Mouse (Mus musculus) cerebellum, postnatal 36 days (tissue): ENCODE data around the gene Ldlrad3.
A peak's percentile ranks its signal among the peaks of the same experiment; 100 is the strongest.

Experiments
- DNase-seq, 2 experiments: peaks; one replicate each; pipeline ENCODE4 v3.0.0; 2021 to 2022; ENCODE audit warnings: mixed read lengths in 2 of 2

Gene Ldlrad3

GRCm38 (mm10) chr2:102142654-102143271, 43.4 kb downstream of the Ldlrad3 start:
- DNase-seq, result no peak

DNA sequence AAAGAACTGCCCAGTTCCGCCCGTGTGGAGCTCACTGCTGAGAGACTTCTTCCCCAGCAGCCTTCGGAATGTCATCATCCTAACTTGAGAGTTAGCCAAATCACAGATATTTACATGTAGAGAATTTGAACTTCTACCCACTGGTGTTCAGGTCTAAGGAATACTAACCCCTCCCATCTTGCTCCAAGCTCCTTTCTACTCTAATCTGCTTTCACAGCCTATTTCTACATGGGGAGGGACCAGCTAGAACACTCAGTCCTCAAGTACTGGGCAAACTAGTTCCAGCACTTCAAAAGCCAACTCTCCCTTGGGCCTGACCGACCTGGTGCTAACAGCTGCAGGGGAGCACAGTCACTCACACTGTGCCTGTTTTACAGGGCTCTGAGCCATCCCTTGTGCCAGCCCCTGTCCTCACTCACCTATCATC, 44.0 kb downstream of the Ldlrad3 start:
- no peak for DNase-seq

- no peak for DNase-seq
These were observed 45.0 kb downstream of the Ldlrad3 start for GRCm38 (mm10) chr2:102141199-102141598.

DNA sequence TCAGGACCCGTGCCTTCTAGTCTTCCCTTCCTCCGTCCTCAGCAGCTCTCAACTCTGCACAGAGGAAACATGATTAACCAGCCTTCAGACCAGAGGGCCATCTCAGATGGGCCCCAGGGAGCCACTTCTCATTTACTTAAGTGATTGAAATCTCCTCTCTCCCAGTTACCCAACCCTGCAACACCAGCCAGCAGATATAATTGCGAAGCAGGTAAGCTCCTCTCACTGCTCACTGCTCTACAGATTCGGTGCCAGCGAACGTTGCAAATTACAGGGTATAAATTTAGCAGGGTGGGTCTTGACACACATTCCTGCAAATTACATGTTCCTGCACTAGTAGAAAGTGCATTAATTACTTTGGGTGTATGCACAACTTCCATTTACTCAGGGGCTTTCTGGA, 48.3 kb downstream of the Ldlrad3 start:
- DNase-seq, result no peak

DNA sequence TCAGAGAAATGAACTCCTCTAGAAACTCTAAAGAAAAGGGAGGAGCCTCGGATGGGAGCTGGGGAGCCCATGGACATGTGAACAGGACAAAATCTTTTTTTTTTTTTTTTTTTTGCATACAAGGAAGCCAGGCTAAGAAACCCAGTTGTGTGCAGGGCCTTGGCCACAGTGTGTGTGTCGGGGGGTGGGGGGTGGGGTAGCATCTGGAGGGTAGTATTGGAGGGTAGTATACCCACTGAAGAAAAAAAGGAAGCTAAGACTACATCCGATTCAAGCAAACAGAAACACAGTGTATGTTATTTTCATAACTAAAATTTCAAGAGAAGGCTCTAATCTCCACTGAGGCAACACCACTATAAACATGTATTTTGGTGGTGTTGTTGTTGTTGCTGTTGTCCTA, 50.0 kb downstream of the Ldlrad3 start:
- no peak for DNase-seq

GRCm38 (mm10) chr2:102134510-102135262, 51.5 kb downstream of the Ldlrad3 start:
- peak; percentile 87 to 91 for DNase-seq

- DNase-seq, result no peak
These were observed 53.1 kb downstream of the Ldlrad3 start for GRCm38 (mm10) chr2:102132945-102133558.

- peak; percentile 59 to 63 for DNase-seq
These were observed 55.9 kb downstream of the Ldlrad3 start for GRCm38 (mm10) chr2:102130198-102130845.

GRCm38 (mm10) chr2:102129235-102129634, 57.0 kb downstream of the Ldlrad3 start:
- DNase-seq, result no peak

GRCm38 (mm10) chr2:102128500-102129030, 57.6 kb downstream of the Ldlrad3 start:
- DNase-seq, result no peak

DNA sequence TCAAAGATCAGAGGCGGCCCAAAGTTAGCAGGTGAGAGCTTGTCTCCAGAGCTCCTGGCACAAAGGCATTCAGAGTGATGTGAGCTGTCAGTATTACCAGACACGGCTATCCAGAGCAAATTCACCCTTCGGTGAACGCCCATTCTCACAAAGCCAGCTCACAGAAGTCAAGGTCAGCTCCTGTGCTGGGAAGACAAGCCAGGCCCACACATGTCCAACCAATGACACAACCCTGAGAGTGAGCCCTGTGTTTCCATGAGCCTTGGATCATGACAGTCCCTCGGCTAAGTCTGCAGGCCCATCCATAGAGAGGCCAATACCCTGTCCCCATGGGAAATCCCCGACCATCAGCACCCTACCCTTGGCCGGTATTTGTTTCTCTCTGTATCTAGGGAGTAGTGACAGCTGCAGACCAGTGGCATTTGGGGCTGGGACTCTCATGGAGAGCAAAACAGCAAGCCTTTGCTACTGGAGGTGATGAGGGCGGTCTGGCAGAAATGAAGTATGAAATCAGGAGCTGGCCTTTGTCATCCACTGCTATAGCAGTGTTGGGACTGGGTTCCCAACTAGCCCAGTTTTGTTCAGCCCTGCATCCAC, 58.3 kb downstream of the Ldlrad3 start:
- no peak for DNase-seq

DNA sequence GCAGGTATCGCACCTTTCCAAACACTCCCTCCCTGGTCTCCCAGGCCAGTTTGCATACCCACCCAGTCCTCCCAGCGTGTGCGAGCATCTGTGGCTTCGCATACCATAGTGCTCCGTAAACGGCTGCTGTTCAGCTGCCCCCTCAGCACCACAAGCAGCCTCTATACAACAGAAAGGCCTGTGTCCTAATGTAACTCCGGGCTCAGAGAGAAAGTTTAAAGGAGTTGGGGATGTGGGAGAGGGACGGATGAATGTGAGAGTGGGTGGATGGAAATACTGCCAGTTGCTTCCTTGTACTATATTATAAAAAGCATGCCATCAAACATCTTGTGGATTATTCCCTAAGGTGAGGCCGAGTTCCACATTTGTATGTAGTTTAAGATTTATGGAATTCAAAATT, 59.0 kb downstream of the Ldlrad3 start:
- no peak for DNase-seq

DNA sequence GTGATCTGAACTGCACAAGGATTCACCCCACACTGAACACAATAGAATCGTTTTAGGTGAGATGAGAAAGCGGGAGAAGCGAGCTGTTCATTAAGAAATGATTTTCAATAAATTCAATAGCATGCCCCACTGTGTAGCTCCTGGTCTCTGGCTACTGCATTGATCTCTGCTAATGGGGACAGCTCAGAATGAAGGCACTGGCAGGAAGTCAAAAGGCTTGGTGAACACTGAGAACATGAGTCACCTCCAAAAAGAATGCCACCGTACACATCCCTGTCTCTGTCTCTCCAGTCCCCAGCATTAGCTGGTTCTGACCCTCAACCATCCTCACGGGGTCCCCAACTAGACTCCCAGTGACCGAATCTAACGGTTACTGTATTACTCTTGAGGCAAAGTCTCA, 60.1 kb downstream of the Ldlrad3 start:
- DNase-seq, result no peak

GRCm38 (mm10) chr2:102125042-102125441, 61.1 kb downstream of the Ldlrad3 start:
- DNase-seq, result no peak

GRCm38 (mm10) chr2:102122146-102122515, 64.1 kb downstream of the Ldlrad3 start:
- no peak for DNase-seq

- peak; percentile 44 to 57 for DNase-seq
These were observed 64.6 kb downstream of the Ldlrad3 start for GRCm38 (mm10) chr2:102121440-102122145.

DNA sequence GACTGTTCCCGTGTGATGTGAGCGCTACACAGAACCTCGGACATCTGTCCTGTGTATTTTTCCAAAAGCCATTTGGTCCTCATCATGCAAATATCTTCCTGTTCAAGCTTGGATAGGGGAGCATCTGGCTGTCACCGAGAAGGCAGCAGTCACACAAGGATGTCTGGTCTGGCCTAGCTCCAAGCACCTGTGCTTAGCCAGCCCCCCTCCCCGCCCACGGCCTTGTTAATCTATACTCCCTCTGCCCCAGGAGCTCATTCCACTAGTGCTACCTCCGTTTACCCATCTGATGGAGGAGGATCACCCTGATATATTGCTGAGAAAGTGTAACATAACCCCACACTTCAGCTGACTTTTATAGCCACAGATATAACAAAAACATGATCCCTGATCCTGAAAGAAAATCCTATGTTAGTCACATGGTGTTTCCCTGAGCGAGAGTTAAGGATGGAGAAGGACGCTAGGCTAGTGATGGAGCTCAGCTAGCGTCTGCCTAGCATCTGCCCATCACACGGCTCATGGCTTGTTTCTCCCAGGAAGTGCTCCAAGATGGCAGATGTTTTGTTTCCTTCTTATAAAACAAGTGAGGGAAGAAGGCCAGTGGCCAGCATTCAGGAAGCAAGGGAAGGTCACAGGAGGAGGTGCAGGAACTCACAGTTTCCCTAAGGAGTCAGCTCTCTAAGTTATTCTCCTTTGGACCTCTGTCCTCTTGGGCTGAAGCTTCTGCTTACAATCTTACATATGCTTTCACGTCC, 66.3 kb downstream of the Ldlrad3 start:
- DNase-seq, result no peak

GRCm38 (mm10) chr2:102118988-102119460, 67.2 kb downstream of the Ldlrad3 start:
- DNase-seq, result no peak

GRCm38 (mm10) chr2:102117402-102117760, 68.8 kb downstream of the Ldlrad3 start:
- DNase-seq, result no peak

DNA sequence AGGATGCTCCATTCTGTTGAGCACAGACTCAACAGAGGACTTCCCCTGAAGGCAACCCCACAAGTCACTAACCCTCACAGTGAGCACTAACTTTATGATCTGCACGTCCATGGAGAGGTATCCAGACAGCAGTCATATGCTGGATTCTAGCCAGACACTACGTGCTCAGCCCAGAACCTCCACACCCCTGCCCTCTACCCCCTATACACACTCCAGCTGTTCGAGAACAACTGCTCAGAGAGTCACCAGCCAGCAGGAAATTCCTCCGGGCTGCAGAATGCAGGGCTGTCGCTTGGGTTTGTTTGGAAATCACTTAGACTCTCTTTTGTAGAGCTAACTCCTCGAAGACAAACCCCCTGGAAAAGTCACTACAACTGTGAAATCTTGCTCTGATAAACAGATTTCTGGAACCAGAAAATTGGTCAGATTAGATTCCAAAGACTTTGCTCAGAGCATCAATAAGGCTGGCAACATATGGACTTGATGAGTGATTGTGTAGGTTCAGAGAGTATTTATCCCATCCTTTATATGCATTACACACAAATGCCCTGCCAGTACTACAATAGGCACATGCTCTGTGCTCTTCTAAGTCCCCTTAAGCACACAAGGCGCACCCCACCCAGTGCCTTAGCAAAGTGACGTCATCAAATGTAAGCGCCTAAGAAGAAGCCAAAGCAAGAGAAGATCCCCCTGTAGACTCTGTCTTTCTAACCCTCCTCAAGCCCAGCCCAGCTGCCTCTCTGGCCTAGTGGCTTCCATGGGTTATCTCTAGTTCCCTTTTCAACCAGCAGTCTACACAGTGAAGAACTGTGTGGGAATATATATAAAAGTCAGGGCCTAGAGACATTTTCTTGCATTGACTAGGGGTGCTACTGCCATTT, 69.4 kb downstream of the Ldlrad3 start:
- DNase-seq, result no peak
